Mouse (Mus musculus) megakaryocyte, embryonic 14.5 days (primary cell): ENCODE data around the gene Gm13090. TPM values are rescaled to one million over a fixed set of nuclear protein-coding genes. Genes with fewer than 3 reads are reported as not detected.

Source experiments
- H3K27me3 ChIP-seq: replicated peaks from 2 replicates; pipeline ENCODE3; 2012; ENCODE audit warnings: inconsistent platforms
- H3K36me3 ChIP-seq: replicated peaks from 2 replicates; pipeline ENCODE3; 2012; ENCODE audit warnings: low read length, inconsistent platforms, mixed read lengths
- H3K4me1 ChIP-seq: 2 replicates; pipeline ENCODE4 v1.6.1; 2012; ENCODE audit warnings: inconsistent platforms
- H3K4me3 ChIP-seq: replicated peaks from 2 replicates; pipeline ENCODE3; 2012; ENCODE audit warnings: moderate library complexity, mild to moderate bottlenecking, inconsistent platforms
- H3K9me3 ChIP-seq: 2 replicates; pipeline ENCODE4 v1.6.1; 2012; ENCODE audit warnings: inconsistent platforms
- FLI1 ChIP-seq: IDR thresholded peaks from 2 replicates; pipeline ENCODE4 v1.6.1; 2012; ENCODE audit warnings: low read length, inconsistent platforms, mixed read lengths
- GATA1 ChIP-seq: IDR thresholded peaks from 3 replicates; pipeline ENCODE4 v1.6.1; 2012; ENCODE audit warnings: mixed read lengths, low read length, inconsistent platforms, borderline replicate concordance
- polyA plus RNA-seq: library from polyadenylated mRNA; stranded (reverse); fragments of >175 nt; gene quantifications from 2 replicates; pipeline ENCODE4 v1.2.3, GENCODE M21; 2012; ENCODE audit warnings: low replicate concordance; ENCODE audit not compliant: insufficient read depth

The Gm13090 gene
- polyA plus RNA-seq, 1 experiment: not detected

DNA sequence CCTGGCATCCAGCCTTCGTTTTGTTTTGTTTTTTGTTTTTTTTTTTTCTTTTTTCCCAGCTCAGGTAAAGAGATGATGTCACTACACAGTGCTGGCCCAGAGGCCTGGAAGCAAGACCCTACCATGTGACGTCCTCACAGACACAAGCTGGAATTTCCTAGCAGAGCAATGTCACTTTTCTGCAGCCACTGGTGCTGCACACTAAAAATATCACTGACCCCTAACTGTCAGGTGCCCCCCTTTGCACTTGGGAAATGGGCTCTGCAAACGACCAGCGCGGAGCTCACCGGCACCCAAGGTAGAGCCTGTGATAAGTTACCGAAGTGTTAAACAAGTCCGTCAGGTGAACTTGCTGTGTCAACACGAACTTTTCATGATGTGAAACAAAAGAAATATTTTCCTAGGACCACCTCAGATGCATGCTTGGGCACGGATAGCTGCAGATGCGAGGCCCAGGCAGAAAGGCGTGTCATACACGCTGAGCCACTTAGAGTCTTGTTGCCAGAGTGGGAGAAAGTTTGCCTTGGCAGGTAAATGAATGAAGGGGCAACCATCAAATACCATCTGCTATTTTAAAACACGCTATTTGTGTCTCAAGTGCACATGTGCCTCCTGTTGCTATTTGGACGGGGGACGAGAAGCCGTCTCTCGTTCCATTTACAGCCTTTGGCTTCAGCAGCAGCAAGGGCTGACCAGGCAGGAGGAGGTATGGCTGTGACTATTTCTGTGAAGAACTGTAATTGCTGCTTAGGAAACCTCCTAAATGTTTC, 7.1 kb downstream of the Gm13090 start:
- peaks cover 10% of the 10 kb centered on the region for H3K9me3 ChIP-seq
- no peaks in the 10 kb centered on the region for H3K4me1 ChIP-seq
- no peak overlapping the region for H3K4me3 ChIP-seq
- H3K36me3 ChIP-seq: no peaks in the 10 kb centered on the region
- TF ChIP-seq FLI1 (no peak), GATA1 (no peak)
- H3K27me3 ChIP-seq: peaks cover 26% of the 10 kb centered on the region

DNA sequence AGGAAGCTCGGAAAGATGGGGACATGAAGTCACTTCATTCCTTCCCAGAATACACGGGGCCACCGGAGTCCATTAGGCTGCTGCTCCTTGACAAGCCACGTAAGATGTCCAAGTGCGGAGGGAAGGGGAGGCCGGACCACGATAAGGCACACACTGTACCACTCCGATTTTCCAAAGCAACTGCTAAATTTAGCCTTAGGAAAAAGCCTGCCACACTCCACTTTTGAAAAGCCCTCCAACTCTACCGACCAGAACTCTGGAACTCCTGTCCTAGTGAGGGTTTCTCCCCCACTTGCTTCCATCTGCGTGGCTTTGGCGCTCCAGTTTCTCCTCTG, 7.7 kb downstream of the Gm13090 start:
- Histone ChIP-seq H3K36me3 (no peaks in the 10 kb centered on the region), H3K9me3 (peaks cover 16% of the 10 kb centered on the region), H3K4me1 (no peaks in the 10 kb centered on the region), H3K4me3 (no peak overlapping the region), H3K27me3 (peaks cover 23% of the 10 kb centered on the region)
- no peak for TF ChIP-seq GATA1
- no peak for TF ChIP-seq FLI1

- TF ChIP-seq GATA1 (no peak), FLI1 (no peak)
- Histone ChIP-seq H3K27me3 (peaks cover 50% of the 10 kb centered on the region), H3K36me3 (no peaks in the 10 kb centered on the region), H3K4me1 (peaks cover 10% of the 10 kb centered on the region), H3K4me3 (no peak overlapping the region), H3K9me3 (peaks cover 21% of the 10 kb centered on the region)
Observed at GRCm38 (mm10) chr4:151103646-151104045, 14.3 kb downstream of the Gm13090 start.

GRCm38 (mm10) chr4:151104147-151104546, 14.8 kb downstream of the Gm13090 start:
- Histone ChIP-seq H3K27me3 (peaks cover 55% of the 10 kb centered on the region), H3K36me3 (no peaks in the 10 kb centered on the region), H3K4me1 (peaks cover 12% of the 10 kb centered on the region), H3K9me3 (peaks cover 21% of the 10 kb centered on the region), H3K4me3 (no peak overlapping the region)
- TF ChIP-seq FLI1 (no peak), GATA1 (no peak)

DNA sequence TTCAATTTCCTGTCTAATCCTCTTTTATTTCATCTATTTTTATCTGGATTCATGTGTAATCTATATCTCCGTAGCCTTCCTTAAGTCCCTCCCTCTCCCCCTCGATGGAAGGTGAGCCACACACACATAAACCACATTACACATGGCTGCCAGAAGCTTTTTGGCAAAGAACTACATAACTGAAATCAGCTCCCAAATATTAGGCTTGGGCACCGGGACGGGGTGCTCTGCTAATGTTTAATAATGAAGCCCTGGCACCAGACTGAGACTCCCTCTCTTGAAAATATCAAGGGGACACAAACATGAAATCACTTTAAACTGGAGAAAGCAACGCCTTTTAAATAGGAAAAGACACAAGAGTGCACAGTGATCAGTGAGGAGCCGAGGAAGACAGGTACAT, 16.5 kb downstream of the Gm13090 start:
- peaks cover 12% of the 10 kb centered on the region for H3K4me1 ChIP-seq
- peaks cover 65% of the 10 kb centered on the region for H3K27me3 ChIP-seq
- H3K36me3 ChIP-seq: no peaks in the 10 kb centered on the region
- peaks cover 15% of the 10 kb centered on the region for H3K9me3 ChIP-seq
- TF ChIP-seq GATA1 (no peak), FLI1 (no peak)
- H3K4me3 ChIP-seq: no peak overlapping the region

- peaks cover 12% of the 10 kb centered on the region for H3K4me1 ChIP-seq
- TF ChIP-seq GATA1: no peak
- TF ChIP-seq FLI1: no peak
- H3K27me3 ChIP-seq: peaks cover 69% of the 10 kb centered on the region
- H3K4me3 ChIP-seq: no peak overlapping the region
- peaks cover 11% of the 10 kb centered on the region for H3K9me3 ChIP-seq
- H3K36me3 ChIP-seq: no peaks in the 10 kb centered on the region
Observed at GRCm38 (mm10) chr4:151106468-151106867, 17.1 kb downstream of the Gm13090 start.

DNA sequence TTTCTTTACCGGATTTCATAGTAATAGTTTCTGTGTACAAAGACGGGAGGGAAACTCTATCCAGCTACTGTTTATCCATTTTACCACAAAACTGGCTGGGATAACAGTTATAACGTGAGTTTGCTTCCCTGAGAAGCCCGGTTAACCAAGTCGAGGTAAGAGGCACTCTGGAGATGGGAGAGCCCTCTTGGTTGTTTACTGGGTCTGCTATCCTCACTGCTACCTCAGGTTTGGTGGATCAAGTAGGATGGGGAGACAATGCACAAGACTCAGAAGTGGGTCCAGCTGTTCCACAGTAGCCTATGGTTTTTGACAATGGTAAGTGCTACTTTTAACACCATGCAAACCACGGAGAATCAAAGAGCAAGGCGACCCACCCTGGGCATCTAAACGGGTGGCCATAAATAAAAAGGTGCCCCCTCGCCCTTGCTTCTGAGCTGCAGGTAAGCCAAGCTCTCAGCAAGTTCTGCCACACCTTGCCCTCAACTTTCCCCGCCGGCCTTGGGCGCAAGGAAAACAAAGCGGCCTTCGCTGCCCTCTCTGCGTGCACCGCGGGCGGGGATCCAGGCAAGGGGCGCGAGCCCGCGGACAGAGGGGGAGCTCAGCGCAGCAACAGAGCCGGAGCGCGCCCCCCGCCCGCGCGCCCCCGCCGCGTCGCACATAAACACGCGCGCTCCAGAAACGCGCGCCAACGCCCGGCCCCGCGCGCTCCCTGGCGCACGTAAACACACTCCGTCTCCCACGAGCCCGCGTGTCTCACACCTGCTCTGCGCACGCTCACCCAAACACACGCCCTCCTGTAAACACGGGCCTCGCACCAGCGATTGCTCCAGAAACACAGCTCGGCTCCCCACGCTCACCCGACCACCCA, 18.0 kb downstream of the Gm13090 start:
- Histone ChIP-seq H3K4me3 (peak overlapping the region; percentile 10), H3K36me3 (no peaks in the 10 kb centered on the region), H3K27me3 (peaks cover 69% of the 10 kb centered on the region), H3K4me1 (peaks cover 12% of the 10 kb centered on the region), H3K9me3 (peaks cover 2% of the 10 kb centered on the region)
- TF ChIP-seq GATA1 (no peak), FLI1 (no peak)

DNA sequence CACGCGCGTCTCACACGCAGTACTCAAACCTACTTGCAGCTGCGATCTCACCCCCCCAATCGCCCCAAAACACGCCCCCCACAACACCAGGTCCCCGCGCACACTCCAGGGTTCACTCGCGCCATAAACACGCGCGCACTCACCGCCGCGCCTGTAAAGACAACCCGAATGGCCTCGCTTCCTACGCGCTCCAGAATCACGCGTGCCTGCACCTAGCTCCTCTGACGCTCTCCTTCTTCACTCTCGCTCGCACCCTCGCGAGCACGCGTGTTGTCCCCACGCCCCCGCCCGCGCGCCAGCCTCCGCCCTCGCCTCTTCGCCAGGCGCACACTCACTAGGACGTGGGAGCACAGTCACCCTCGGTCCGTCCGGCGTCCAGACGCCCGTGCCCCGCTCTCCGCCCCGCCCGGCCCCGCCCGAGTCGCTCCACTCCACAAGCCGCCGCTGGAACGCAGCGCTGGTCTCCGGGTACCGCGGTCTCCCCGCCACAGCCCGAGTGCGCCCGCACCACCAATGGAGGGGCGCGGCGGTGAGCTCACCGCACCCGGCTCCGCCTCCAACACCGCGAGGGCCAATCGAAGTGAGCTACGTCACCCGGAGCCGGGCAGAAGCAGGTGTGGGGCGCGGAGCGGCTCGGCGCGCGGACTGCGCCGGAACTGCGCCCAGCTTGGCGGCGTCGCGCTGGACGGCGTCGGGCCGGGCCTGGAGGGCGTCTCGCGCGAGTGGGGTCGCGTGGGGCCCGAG, 18.8 kb downstream of the Gm13090 start:
- H3K27me3 ChIP-seq: peaks cover 70% of the 10 kb centered on the region
- TF ChIP-seq FLI1 (no peak), GATA1 (no peak)

GRCm38 (mm10) chr4:151108834-151109241, 19.5 kb downstream of the Gm13090 start:
- Histone ChIP-seq H3K9me3 (no peaks in the 10 kb centered on the region), H3K4me3 (peak overlapping the region; percentile 84), H3K36me3 (no peaks in the 10 kb centered on the region), H3K27me3 (peaks cover 69% of the 10 kb centered on the region), H3K4me1 (peaks cover 12% of the 10 kb centered on the region)
- TF ChIP-seq GATA1 (no peak), FLI1 (no peak)

More for the DNA sequence above, 18.8 kb downstream of the Gm13090 start:
- no peaks in the 10 kb centered on the region for H3K9me3 ChIP-seq
- no peaks in the 10 kb centered on the region for H3K36me3 ChIP-seq
- H3K4me3 ChIP-seq: peak overlapping the region; percentile 84
- H3K4me1 ChIP-seq: peaks cover 12% of the 10 kb centered on the region
